Mouse (Mus musculus): ENCODE results near the gene Spata25. TPM values are rescaled to one million over a fixed set of nuclear protein-coding genes. Genes with fewer than 3 reads are reported as not detected.

The Spata25 gene
- polyA plus RNA-seq (2015; fragmentation: Illumina TruSeq; extraction: RNeasy Lipid Tissue Mini Kit (QIAGEN cat#74804); ENCODE audit: insufficient read depth, low replicate concordance) = not detected

DNA sequence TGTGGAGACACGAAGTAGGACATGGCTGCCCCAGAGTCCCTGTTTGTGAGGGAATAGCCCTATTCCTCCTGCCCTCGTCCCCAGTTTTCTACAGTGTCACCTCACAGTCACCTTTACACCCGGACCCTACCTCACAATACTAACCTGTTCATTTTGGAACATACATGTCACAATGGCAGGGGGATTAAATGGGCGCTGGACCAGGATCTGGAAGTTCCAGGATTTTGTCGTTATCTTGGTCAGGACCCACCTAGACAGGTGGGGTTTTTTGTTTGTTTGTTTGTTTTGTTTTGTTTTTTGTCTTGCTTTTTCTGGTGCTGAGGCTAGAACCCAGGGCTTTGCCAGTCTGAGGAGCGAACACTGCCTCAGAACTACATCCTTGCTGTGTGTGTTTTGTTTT is at the start of gene Spata25:
Gene Spata25, minus strand, starts transcription at position 101 of the 400 bp plus-strand sequence.

DNA sequence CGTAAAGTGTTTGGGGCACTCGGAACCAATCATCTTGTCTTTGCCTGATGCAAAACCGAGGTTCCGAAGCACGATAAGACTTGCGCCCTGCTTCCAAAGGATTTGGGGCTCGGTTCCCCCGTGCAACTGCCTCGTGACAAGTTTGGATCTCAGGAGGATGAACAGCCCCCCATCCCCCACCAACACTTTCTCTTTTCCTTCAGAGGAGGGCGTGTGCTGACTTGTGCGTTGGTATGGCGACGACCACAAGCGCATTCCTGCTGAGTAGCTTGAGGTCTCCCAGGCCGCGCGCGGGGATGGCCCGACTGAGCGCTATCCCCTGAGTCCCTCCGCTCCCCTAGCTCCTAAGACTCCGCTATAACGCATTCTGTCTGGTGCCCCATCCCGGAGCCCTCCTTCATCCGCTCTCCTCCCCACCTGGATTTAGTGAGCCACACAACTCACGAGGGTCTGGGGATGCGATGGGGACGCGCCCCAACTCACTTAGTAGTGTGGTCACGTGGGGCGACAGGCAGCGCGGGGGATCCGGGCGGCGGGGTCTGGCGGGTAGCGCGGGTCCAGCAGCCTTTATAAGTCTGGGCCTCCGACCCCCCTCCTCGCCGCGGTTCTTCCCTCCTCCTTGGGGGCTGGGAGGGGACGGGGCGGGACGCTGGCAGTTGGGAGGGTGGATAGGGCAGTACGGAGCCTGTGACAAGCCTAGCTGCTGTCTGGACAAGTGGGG is 28.9 kb upstream of the Spata25 start, which contains the start of gene Pltp:
Gene Pltp, minus strand, starts transcription at position 611 of the 721 bp plus-strand sequence.

DNA sequence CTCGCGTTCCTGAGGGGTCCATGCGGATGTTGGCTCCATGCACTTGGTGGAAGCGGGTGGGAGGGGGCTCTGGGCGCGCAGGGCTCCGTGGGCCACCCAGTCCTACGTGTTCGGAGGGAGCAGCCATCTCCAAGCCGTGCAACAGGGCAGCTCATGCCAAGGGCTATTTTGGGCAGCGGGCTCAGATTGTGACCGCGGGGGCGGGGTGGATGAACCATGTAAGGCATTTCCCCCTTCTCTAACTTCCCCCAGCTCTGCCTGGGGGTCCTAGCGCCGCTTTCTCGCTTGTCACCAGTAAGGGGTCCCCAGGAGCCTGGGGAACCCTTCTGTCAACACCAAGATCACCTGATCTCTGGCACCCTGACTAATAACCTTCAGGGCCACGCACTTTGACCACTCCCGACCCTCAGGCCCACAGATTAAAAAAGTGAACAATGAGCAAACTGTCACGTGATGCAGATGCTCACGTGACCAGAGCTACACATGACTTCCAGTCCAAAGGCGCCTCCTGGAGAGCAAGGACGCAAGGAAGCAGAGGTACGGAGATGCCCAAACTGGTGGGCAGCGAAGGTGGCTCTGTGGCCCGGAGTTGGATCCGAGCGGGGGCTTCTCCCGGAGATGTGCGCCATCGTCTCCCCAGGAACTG is 5.1 kb upstream of the Spata25 start, which contains the start of gene Neurl2:
Gene Neurl2, minus strand, starts transcription at position 143 of the 646 bp plus-strand sequence.

DNA sequence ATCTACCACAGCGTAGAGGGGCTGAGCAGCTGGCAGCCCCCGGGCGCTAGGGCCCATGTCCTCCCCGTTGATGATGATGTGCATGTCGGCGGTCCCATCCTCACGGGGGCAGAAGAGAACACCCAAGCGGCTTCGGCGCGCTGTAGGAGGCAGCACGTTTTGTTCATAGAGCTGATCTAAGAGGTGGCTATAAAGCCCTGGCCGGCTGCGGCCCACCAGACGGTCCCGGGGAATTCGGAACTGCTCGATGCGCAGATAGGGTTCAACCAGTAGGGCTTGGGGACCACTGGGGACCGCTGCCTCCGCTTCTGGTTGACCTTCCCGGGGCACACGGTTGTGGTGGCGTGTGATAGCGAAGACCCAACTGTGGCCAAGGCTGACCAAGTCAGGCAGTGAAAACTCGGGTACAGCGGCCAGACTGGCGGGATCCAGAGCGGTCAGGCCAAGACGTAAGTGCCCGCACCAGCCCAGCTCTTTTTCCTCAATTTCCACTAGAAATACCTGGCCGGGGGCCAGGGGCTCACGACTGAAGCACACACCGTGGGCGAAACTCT is 4.5 kb upstream of the Spata25 start, which contains the start of gene Ctsa:
Gene Ctsa, plus strand, starts transcription at position 126 of the 554 bp plus-strand sequence.

DNA sequence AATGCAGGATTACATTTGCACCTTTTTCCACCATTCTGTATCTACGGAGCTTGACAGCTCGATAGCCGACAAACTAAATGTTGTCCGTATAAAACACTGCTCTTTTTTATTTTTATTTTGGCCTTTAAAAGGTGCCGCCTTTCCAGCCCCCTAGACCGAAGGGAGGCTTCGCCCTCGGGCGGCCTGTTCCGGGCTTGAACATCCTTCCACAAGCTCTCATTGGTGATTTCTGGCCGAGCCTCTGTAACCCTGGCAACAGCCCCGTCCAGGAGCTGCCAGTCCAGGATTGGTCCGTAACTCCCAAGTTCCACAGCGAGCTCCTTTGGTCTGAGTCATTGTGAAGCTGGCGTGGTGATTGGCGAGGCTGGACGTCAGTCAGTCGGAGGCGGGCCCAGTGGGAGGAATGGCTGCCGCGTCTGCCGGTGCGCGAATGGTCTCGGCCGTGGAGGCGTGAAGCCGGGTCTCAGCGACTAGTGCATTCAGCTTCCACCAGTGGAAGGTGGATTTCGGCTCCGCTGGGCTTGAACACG is 5.6 kb downstream of the Spata25 start, which contains the start of gene Zswim1:
Gene Zswim1, plus strand, starts transcription at position 51 of the 530 bp plus-strand sequence.

DNA sequence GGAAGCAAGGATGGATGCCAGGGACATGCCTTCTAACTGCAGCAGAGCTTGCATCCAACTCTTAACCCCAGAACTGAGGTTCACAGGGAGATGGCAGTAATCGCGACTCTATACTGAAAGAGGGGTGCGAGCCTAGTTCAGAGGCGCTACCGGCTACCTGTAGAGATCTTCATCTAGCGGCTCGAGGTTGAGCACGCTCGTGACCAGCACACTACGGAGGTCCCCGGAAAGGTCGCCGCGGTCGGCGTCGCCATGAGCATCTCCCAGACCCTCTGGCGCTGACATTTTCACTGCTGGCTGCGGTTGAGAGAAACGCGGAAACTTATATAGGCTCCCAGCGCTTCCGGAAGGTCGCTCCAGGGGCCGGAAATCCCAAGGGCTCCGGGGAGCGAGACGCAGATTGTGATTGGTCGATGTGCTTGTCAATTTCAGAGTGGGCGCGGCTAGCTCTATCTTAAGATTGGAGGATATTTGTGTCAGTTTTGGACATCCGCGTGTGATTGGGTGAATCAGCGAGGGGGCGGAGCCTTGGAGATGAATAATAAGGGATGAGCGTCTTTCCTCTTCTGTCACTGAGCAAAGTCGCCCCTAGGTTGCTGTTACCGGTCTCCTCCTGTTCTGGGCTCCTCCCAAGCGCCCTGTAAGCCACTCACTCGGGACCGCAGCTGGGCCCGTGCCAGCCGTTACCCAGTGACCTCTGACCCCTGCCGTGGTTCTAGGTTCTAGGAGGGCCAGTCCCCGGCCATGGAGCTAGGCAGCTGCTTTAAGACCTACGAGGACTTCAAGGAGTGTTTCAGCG is 23.6 kb downstream of the Spata25 start, which contains the start of the genes Acot8 and Zswim3:
Gene Acot8, minus strand, starts transcription at position 350 of the 799 bp plus-strand sequence.
Gene Zswim3, plus strand, starts transcription at position 566 of the 799 bp plus-strand sequence.

DNA sequence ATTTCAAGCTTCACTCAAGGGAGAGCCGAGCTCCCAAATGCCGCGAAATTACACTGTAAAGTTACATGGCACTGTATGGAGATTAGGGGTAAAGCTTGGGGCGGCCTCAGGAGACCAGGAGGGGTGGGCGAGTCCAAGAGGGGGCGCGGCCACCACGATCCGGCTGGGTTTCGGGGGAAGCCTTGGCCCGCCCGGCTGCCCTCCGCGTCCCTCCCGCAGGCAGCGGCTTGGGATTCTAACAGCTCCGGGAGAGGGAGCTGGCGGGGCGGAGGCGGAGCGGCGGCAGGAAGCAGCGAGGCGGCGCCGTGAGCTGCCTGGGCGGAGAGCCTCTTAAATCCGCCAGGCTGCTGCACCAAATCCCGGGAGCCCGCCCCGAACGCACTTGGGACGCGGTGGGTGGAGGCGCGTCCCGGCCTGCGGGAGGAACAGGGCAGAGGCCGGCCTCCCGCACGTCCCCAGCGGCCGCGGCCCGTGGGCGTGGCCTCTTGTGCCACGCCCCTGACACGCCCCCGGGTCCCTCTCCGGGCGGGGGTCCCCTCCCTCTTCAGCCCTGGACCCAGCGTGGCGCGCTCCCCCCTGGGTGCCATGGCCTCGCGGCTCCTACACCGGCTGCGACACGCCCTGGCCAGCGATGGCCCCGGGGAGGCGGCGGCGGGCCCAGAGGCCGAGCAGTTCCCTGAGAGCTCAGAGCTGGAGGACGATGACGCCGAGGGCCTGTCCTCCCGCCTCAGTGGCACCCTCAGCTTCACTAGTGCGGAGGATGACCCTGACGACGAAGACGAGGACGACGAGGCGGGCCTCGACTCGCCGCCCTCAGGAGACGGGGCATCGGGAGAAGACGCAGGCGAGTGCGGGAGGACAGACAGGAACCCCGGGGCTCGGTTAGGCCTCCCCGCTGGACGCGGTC is 42.6 kb downstream of the Spata25 start, which contains the start of gene Snx21:
Gene Snx21, plus strand, starts transcription at position 343 of the 907 bp plus-strand sequence.

DNA sequence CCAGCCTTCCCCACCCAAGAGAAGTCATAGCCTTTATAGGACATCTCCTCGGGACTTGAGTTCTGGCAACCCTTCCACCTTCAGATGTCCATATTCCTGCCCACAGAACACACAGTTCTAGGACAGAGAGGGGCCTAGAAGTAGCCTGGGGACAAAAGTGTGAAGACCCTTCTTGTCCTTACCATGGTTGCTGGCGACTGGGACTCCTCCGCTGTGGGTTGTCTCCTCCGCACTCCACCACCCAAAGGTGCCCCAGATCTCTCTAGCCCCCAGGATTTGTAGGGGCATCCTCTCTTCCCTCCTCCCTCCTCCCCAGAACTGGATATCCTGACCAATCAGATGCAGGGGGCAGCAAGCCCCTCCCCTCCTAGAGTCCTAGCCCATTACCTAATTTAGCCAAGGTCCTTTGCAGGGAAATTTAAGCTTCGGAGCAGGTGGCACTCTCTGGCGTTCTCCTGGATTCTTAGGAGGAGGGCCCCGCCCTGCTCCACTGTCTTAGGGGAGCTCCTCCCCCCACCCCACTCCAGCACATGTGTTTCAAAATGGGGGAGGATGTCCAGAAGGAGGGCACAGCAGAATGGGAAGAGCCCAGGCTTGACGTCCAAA is 48.8 kb downstream of the Spata25 start, which contains the start of gene Tnnc2:
Gene Tnnc2, minus strand, starts transcription at position 487 of the 606 bp plus-strand sequence.

Other genes starting within 250 kb of the Spata25 start
- gene Wfdc6a, start 243.1 kb downstream of the Spata25 start, polyA plus RNA-seq (2015; fragmentation: Illumina TruSeq; extraction: RNeasy Lipid Tissue Mini Kit (QIAGEN cat#74804); ENCODE audit: insufficient read depth, low replicate concordance) = 0.44 TPM
- not detected for gene Eppin, start 234.9 kb downstream of the Spata25 start, polyA plus RNA-seq (2015; fragmentation: Illumina TruSeq; extraction: RNeasy Lipid Tissue Mini Kit (QIAGEN cat#74804); ENCODE audit: insufficient read depth, low replicate concordance)
- not detected for gene Wfdc6b, start 215.0 kb downstream of the Spata25 start, polyA plus RNA-seq (2015; fragmentation: Illumina TruSeq; extraction: RNeasy Lipid Tissue Mini Kit (QIAGEN cat#74804); ENCODE audit: insufficient read depth, low replicate concordance)
- gene Wfdc8, start 214.9 kb downstream of the Spata25 start, polyA plus RNA-seq (2015; fragmentation: Illumina TruSeq; extraction: RNeasy Lipid Tissue Mini Kit (QIAGEN cat#74804); ENCODE audit: insufficient read depth, low replicate concordance) = not detected
- gene Wfdc16, start 189.7 kb downstream of the Spata25 start, polyA plus RNA-seq (2015; fragmentation: Illumina TruSeq; extraction: RNeasy Lipid Tissue Mini Kit (QIAGEN cat#74804); ENCODE audit: insufficient read depth, low replicate concordance) = not detected
- gene Wfdc10, start 172.5 kb downstream of the Spata25 start, polyA plus RNA-seq (2015; fragmentation: Illumina TruSeq; extraction: RNeasy Lipid Tissue Mini Kit (QIAGEN cat#74804); ENCODE audit: insufficient read depth, low replicate concordance) = not detected
- not detected for gene Wfdc9, start 172.0 kb downstream of the Spata25 start, polyA plus RNA-seq (2015; fragmentation: Illumina TruSeq; extraction: RNeasy Lipid Tissue Mini Kit (QIAGEN cat#74804); ENCODE audit: insufficient read depth, low replicate concordance)
- gene Wfdc11, start 154.4 kb downstream of the Spata25 start, polyA plus RNA-seq (2015; fragmentation: Illumina TruSeq; extraction: RNeasy Lipid Tissue Mini Kit (QIAGEN cat#74804); ENCODE audit: insufficient read depth, low replicate concordance) = not detected
- not detected for gene Wfdc13, start 143.4 kb downstream of the Spata25 start, polyA plus RNA-seq (2015; fragmentation: Illumina TruSeq; extraction: RNeasy Lipid Tissue Mini Kit (QIAGEN cat#74804); ENCODE audit: insufficient read depth, low replicate concordance)
- not detected for gene Spint4, start 130.0 kb downstream of the Spata25 start, polyA plus RNA-seq (2015; fragmentation: Illumina TruSeq; extraction: RNeasy Lipid Tissue Mini Kit (QIAGEN cat#74804); ENCODE audit: insufficient read depth, low replicate concordance)
- not detected for gene Spint5, start 113.2 kb downstream of the Spata25 start, polyA plus RNA-seq (2015; fragmentation: Illumina TruSeq; extraction: RNeasy Lipid Tissue Mini Kit (QIAGEN cat#74804); ENCODE audit: insufficient read depth, low replicate concordance)
- gene Wfdc3, start 82.6 kb downstream of the Spata25 start, polyA plus RNA-seq (2015; fragmentation: Illumina TruSeq; extraction: RNeasy Lipid Tissue Mini Kit (QIAGEN cat#74804); ENCODE audit: insufficient read depth, low replicate concordance) = 0.39 TPM
- gene Dnttip1, start 82.6 kb downstream of the Spata25 start, polyA plus RNA-seq (2015; fragmentation: Illumina TruSeq; extraction: RNeasy Lipid Tissue Mini Kit (QIAGEN cat#74804); ENCODE audit: insufficient read depth, low replicate concordance) = 16.4 TPM
- gene Ube2c, start 58.6 kb downstream of the Spata25 start, polyA plus RNA-seq (2015; fragmentation: Illumina TruSeq; extraction: RNeasy Lipid Tissue Mini Kit (QIAGEN cat#74804); ENCODE audit: insufficient read depth, low replicate concordance) = 44.2 TPM
- gene Tnnc2, start 48.6 kb downstream of the Spata25 start, polyA plus RNA-seq (2015; fragmentation: Illumina TruSeq; extraction: RNeasy Lipid Tissue Mini Kit (QIAGEN cat#74804); ENCODE audit: insufficient read depth, low replicate concordance) = not detected
- gene Snx21, start 42.7 kb downstream of the Spata25 start, polyA plus RNA-seq (2015; fragmentation: Illumina TruSeq; extraction: RNeasy Lipid Tissue Mini Kit (QIAGEN cat#74804); ENCODE audit: insufficient read depth, low replicate concordance) = 5.2 TPM
- 14.0 TPM for gene Acot8, start 23.7 kb downstream of the Spata25 start, polyA plus RNA-seq (2015; fragmentation: Illumina TruSeq; extraction: RNeasy Lipid Tissue Mini Kit (QIAGEN cat#74804); ENCODE audit: insufficient read depth, low replicate concordance)
- gene Zswim3, start 23.4 kb downstream of the Spata25 start, polyA plus RNA-seq (2015; fragmentation: Illumina TruSeq; extraction: RNeasy Lipid Tissue Mini Kit (QIAGEN cat#74804); ENCODE audit: insufficient read depth, low replicate concordance) = 5.5 TPM
- gene Zswim1, start 5.9 kb downstream of the Spata25 start, polyA plus RNA-seq (2015; fragmentation: Illumina TruSeq; extraction: RNeasy Lipid Tissue Mini Kit (QIAGEN cat#74804); ENCODE audit: insufficient read depth, low replicate concordance) = 4.9 TPM
- 161 TPM for gene Ctsa, start 4.3 kb upstream of the Spata25 start, polyA plus RNA-seq (2015; fragmentation: Illumina TruSeq; extraction: RNeasy Lipid Tissue Mini Kit (QIAGEN cat#74804); ENCODE audit: insufficient read depth, low replicate concordance)
- gene Neurl2, start 4.9 kb upstream of the Spata25 start, polyA plus RNA-seq (2015; fragmentation: Illumina TruSeq; extraction: RNeasy Lipid Tissue Mini Kit (QIAGEN cat#74804); ENCODE audit: insufficient read depth, low replicate concordance) = 0.99 TPM
- 10.2 TPM for gene Pltp, start 29.2 kb upstream of the Spata25 start, polyA plus RNA-seq (2015; fragmentation: Illumina TruSeq; extraction: RNeasy Lipid Tissue Mini Kit (QIAGEN cat#74804); ENCODE audit: insufficient read depth, low replicate concordance)
- gene Pcif1, start 50.8 kb upstream of the Spata25 start, polyA plus RNA-seq (2015; fragmentation: Illumina TruSeq; extraction: RNeasy Lipid Tissue Mini Kit (QIAGEN cat#74804); ENCODE audit: insufficient read depth, low replicate concordance) = 21.7 TPM
- 9.1 TPM for gene Zfp335, start 83.2 kb upstream of the Spata25 start, polyA plus RNA-seq (2015; fragmentation: Illumina TruSeq; extraction: RNeasy Lipid Tissue Mini Kit (QIAGEN cat#74804); ENCODE audit: insufficient read depth, low replicate concordance)
- gene Mmp9, start 112.2 kb upstream of the Spata25 start, polyA plus RNA-seq (2015; fragmentation: Illumina TruSeq; extraction: RNeasy Lipid Tissue Mini Kit (QIAGEN cat#74804); ENCODE audit: insufficient read depth, low replicate concordance) = 17.7 TPM
- gene Slc12a5, start 132.3 kb upstream of the Spata25 start, polyA plus RNA-seq (2015; fragmentation: Illumina TruSeq; extraction: RNeasy Lipid Tissue Mini Kit (QIAGEN cat#74804); ENCODE audit: insufficient read depth, low replicate concordance) = 2.0 TPM
- gene Ncoa5, start 206.3 kb upstream of the Spata25 start, polyA plus RNA-seq (2015; fragmentation: Illumina TruSeq; extraction: RNeasy Lipid Tissue Mini Kit (QIAGEN cat#74804); ENCODE audit: insufficient read depth, low replicate concordance) = 44.6 TPM
- 66.8 TPM for gene Cd40, start 227.1 kb upstream of the Spata25 start, polyA plus RNA-seq (2015; fragmentation: Illumina TruSeq; extraction: RNeasy Lipid Tissue Mini Kit (QIAGEN cat#74804); ENCODE audit: insufficient read depth, low replicate concordance)